Mouse (Mus musculus): Measurements from ENCODE around the gene Rasal1.

The Rasal1 gene

GRCm38 (mm10) chr5:120725811-120726455, 77.3 kb downstream of the Rasal1 start:
- no peak for DNase-seq (ENCODE audit: low spot score)
